Mouse (Mus musculus): ENCODE measurements around the gene Batf.

Gene Batf

DNA sequence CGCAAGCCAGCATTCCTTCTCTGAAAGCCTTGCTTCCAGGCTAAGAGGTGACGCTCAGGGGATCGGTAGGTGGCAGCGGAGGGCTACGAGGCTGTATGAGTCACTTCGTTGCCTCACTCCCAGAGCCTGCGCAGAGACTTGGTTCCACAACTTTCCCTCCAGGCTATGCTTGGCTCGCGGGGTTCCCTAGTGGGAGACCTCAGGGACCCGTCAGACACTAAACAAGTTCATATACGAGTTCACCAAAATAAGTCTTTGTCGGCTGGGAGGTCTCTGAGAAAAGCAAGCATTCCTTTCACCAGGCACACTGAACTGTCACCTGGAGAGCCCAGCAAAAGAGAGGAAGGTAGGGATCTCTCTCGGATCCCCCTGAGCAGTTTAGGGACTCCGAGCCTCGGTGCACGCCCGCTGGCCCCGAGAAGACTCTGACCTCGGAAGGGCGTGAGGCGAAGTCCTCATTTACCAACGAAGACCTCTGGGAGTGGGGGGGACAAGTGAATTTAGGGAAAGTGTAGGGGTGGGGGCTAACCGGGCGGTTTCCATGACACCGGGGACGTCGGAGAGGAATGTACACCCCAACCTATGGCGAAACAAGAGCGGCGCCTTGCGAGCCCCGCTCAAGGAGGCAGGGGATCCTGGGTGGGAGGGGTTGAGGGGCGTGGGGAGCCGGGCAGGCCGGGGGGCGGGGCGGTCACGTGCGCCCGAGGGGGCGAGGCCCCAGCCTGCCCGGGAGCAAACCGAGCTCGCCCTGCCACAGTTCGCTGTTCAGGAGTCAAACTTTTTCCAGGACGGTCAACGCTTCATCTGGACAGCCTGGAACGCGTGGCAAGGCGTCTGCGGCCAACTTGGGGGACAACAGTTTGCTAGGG lies 59.6 kb downstream of the Batf start, which contains the start of gene Flvcr2:
TSS of gene Flvcr2 (plus strand) at position 713 of the 869 bp plus-strand sequence.
- CTCF ChIA-PET, result interaction anchor here in 3 of 4 experiments (0.5 to 2.1 kb wide), 15 partner anchors 9 to 294 kb away, joined by 3 to 10 read pairs (median 5); partner anchors contain the start of genes Erg28 (in 1 of the 3) and Ttll5 (in 1 of the 3)
- POLR2A ChIA-PET, result interaction anchor here (0.6 to 2.6 kb wide), 47 partner anchors 9 to 1042 kb away, joined by 3 to 15 read pairs (median 4); partner anchors contain the start of genes Erg28 (in 1 of the 4), Gpatch2l (in 1 of the 4), Nek9 (in 1 of the 4) and Ttll5 (in 1 of the 4)

DNA sequence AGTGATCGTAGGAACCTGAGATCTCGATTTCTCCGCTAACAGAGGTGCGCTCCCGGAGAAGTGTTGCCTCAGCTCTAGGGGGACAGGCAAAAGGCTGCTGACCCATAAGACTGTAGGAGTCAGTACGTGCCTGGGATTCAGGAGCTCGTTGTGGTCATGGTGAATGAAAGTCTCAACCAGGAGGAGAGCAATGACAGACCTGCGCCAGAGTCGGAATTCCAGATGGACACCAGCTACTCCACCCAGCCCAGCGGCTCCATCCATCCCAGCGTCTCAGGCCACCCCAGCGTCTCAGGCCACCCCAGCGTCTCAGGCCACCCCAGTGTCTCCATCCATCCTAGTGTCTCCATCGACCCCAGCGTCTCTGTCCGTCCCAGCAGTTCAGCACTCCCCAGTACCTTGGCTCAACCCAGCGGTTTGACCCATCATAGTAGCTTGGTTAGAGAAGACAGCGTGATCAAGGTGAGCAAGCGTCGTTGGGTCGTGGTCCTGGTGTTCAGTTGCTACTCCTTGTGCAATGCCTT lies 60.3 kb downstream of the Batf start:
- POLR2A ChIA-PET, result interaction anchor here (0.6 to 2.6 kb wide), 43 partner anchors 9 to 725 kb away, joined by 3 to 15 read pairs (median 4); partner anchors contain the start of genes Erg28 (in 1 of the 4), Gpatch2l (in 1 of the 4), Nek9 (in 1 of the 4) and Ttll5 (in 1 of the 4)

DNA sequence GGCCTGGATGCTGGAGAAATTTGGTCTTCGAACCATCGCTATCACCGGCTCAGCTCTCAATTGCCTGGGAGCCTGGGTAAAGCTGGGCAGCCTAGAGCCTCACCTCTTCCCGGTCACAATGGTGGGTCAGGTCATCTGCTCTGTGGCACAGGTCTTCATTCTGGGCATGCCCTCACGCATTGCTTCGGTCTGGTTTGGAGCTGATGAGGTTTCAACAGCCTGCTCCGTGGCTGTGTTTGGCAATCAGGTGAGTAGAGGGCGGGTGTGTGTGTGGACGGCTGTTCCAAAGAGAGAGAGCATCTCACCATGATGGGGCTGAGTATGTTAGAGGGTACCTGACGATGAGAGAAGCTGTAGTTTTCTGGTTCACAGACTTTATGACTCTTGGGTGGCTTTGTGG lies 60.9 kb downstream of the Batf start:
- ChIA-PET POLR2A (interaction anchor here in 3 of 4 experiments (0.5 to 2.6 kb wide), 19 partner anchors 8 to 722 kb away, joined by 3 to 15 read pairs (median 5); partner anchors contain the start of genes Erg28 (in 2 of the 3) and Ttll5 (in 2 of the 3)), CTCF (interaction anchor here in 3 of 4 experiments (0.6 to 2.1 kb wide), 5 partner anchors 17 to 400 kb away, joined by 3 to 9 read pairs (median 4); no protein-coding TSS in a partner anchor)

More for the DNA sequence above, 60.3 kb downstream of the Batf start:
- CTCF ChIA-PET, result interaction anchor here in 3 of 4 experiments (0.5 to 2.1 kb wide), 14 partner anchors 8 to 293 kb away, joined by 3 to 10 read pairs (median 5); partner anchors contain the start of genes Erg28 (in 1 of the 3) and Ttll5 (in 1 of the 3)

DNA sequence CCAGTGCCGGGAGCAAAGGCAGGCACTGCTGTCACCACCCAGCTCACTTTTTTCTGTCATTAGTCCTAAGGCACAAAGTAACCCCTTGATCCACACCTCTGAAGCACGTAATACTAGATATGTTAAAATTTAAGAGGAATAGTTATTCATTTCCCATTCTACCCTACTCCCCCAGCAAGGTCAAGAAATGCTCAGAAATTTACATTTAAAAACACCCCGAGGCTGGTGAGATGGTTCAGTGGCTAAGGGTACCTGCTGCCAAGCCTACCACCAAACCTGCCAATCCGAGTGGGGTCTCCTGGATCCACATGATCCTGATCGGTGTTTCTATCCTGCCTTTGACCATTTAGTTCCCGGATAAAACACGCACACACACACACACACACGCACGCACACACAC lies 63.4 kb downstream of the Batf start:
- ChIA-PET POLR2A (interaction anchor here in 2 of 4 experiments (0.6 to 0.9 kb wide), 2 partner anchors 12 to 227 kb away, joined by 3 read pairs; no protein-coding TSS in a partner anchor), CTCF (interaction anchor here in 1 of 4 experiments (0.6 to 0.9 kb wide), 3 partner anchors 20 to 231 kb away, joined by 3 to 4 read pairs (median 3); no protein-coding TSS in a partner anchor)

DNA sequence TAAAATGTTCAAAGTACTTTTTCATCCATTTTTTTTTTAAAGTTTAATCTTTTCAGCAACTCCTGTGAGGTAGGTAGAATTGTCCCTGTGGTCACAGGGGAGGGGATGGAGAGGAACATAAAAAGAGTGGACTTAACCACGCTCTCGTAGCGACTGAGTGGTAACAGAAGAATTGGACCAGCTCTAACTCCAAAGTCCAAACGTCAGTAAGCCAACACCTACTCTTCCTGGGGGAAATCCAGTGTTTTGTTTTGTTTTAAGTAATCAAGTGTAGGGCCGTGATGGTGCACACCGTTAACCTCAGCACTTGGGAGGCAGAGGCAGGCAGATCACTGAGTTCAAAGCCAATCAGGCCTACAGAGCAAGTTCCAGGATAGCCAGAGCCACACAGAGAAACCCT lies 65.6 kb downstream of the Batf start:
- POLR2A ChIA-PET, result interaction anchor here in 2 of 4 experiments (0.9 to 1.4 kb wide), 3 partner anchors 20 to 34 kb away, joined by 3 to 4 read pairs (median 4); no protein-coding TSS in a partner anchor
- CTCF ChIA-PET, result interaction anchor here in 1 of 4 experiments (0.5 to 0.7 kb wide), 3 partner anchors 69 to 260 kb away, joined by 3 to 5 read pairs (median 4); no protein-coding TSS in a partner anchor

DNA sequence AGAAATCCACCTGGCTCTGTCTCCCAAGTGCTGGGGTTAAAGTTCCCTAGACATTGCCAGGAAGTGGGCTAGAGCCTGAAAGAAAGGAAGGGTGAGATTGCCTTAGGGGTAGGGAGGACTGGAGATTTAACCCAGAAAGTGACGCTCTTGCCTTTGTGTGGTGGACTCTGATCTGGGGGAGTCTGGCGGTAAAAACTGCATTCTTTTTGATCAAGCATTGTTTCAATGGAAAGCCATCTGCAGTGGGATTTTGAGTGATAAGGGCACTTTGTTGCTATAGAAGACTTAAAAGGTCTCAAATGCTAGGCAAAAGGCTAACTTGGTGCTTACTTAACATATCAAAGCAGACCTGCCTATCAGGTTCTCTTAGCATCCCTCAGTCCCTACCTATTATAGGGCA lies 66.8 kb downstream of the Batf start:
- CTCF ChIA-PET, result interaction anchor here in 2 of 4 experiments (0.7 to 0.8 kb wide), 2 partner anchors 69 kb away, joined by 3 to 6 read pairs; no protein-coding TSS in a partner anchor
- POLR2A ChIA-PET, result interaction anchor here in 3 of 4 experiments (0.6 to 1.9 kb wide), 13 partner anchors 10 to 755 kb away, joined by 3 to 16 read pairs (median 4); no protein-coding TSS in a partner anchor

DNA sequence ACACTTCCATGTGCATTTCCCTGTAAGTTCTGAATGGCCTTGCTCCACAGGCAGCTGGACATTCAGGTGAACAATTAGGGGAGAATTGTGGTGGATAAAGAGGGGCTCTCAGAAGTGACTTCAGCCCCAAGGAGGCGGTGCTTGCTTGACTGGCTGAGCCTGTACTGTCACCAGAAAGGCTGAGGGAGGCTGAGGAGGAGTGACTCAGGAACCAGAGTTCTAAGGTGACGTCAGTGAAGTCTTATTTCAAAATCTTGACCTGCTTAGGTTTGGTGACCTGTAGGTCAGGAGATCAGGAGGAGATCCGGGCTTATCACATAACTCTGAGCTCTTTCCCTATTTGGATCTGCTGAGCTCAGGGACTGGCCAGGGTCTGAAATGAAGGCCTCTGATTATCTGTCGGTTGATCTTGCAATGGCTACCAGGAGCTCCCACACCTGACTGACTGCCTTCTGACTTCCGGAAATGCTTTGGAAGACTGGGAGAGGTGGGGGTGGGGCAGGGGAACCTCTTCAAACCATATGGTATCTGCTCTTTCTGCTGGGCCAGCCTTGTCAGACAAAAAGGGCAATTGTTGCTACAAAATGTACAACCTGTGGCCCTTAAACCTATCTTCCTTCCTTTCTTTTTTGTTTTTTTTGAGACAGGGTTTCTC lies 68.3 kb downstream of the Batf start:
- CTCF ChIA-PET, result interaction anchor here (0.6 to 2.1 kb wide), 6 partner anchors 8 to 1543 kb away, joined by 3 to 7 read pairs (median 3); partner anchors contain the start of gene Flvcr2 (in 1 of the 4)
- POLR2A ChIA-PET, result interaction anchor here (0.5 to 3.4 kb wide), 24 partner anchors 8 to 1401 kb away, joined by 3 to 15 read pairs (median 4); partner anchors contain the start of genes Flvcr2 (in 2 of the 4), Erg28 (in 1 of the 4), Fos (in 1 of the 4) and Ttll5 (in 1 of the 4)

DNA sequence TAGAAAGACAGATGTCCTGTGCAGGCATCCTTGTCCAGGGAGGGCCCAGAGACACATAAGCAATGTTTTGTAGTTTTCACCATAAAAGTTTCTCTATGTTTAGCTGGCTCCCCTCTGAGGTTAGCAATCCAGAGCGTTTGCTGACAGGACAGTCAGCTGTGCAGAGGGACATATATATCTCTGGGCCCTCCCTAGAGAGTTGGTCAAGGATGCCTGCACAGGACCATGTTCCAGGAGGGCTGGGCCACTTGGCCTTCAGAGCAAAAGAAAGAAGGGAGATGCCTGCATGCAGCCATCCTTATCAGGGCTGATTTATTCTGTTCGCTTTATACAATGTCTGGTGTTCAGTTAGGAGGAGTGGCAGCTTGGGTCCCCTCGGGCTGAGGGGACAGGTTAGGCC lies 70.0 kb downstream of the Batf start:
- POLR2A ChIA-PET, result interaction anchor here in 3 of 4 experiments (0.5 to 3.4 kb wide), 5 partner anchors 8 to 419 kb away, joined by 3 to 15 read pairs (median 3); partner anchors contain the start of gene Flvcr2 (in 2 of the 3)
- CTCF ChIA-PET, result interaction anchor here in 2 of 4 experiments (0.6 to 2.1 kb wide), 2 partner anchors 27 to 410 kb away, joined by 4 to 7 read pairs; no protein-coding TSS in a partner anchor

DNA sequence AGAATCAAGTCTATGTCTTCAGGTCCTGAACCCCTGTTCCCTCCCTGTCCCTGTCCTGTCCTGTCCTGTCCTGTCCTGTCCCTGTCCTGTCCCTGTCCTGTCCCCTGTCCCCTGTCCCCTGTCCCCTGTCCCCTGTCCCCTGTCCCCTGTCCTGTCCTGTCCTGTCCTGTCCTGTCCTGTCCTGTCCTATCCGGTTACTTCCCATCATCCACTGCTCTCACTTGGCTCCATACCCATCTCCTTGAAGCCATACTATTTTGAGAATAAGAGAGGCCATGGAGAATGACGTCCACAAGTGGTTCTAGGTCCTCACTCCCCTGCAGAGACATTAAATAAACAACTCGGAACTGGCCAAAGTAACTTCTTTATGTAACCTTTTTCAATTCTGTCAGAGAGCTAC lies 70.6 kb downstream of the Batf start:
- ChIA-PET CTCF (no interaction called here), POLR2A (interaction anchor here in 3 of 4 experiments (0.8 to 3.4 kb wide), 3 partner anchors 9 to 11 kb away, joined by 3 to 15 read pairs (median 13); partner anchors contain the start of gene Flvcr2 (in 2 of the 3))
